Mouse (Mus musculus) erythroblast, embryonic 14.5 days (primary cell): ENCODE data around the gene Fxn. TPM values are rescaled to one million over a fixed set of nuclear protein-coding genes. Genes with fewer than 3 reads are reported as not detected.
"Not testable (repeated sequence)": the region's sequence is repeated elsewhere in the genome, so short reads cannot be mapped to it uniquely, and the experiment has no call there.

Experiments used
- H3K27me3 ChIP-seq: 2 replicates; pipeline ENCODE4 v1.6.1; 2012; ENCODE audit warnings: inconsistent platforms; ENCODE audit not compliant: control insufficient read depth
- H3K36me3 ChIP-seq: 2 replicates; pipeline ENCODE4 v1.6.1; 2012; ENCODE audit warnings: mild to moderate bottlenecking, inconsistent platforms; ENCODE audit not compliant: control insufficient read depth
- H3K4me1 ChIP-seq: 2 replicates; pipeline ENCODE4 v1.6.1; 2012; ENCODE audit warnings: inconsistent platforms; ENCODE audit not compliant: control insufficient read depth
- H3K4me3 ChIP-seq: replicated peaks from 2 replicates; pipeline ENCODE3; 2012; ENCODE audit warnings: moderate library complexity, mild to moderate bottlenecking, inconsistent platforms
- H3K9me3 ChIP-seq: 2 replicates; pipeline ENCODE4 v1.6.1; 2012; ENCODE audit warnings: low read length, inconsistent platforms, mixed read lengths; ENCODE audit not compliant: control insufficient read depth
- GATA1 ChIP-seq: IDR thresholded peaks from 2 replicates; pipeline ENCODE4 v1.6.1; 2012; ENCODE audit warnings: low read length, inconsistent platforms, mixed read lengths
- TAL1 ChIP-seq: IDR thresholded peaks from 3 replicates; pipeline ENCODE4 v1.6.1; 2012; ENCODE audit warnings: low read length, inconsistent platforms, mixed read lengths
- polyA plus RNA-seq: library from polyadenylated mRNA; stranded (reverse); fragments of >175 nt; gene quantifications from 2 replicates; pipeline ENCODE4 v1.2.3, GENCODE M21; 2012

The Fxn gene
- polyA plus RNA-seq, 1 experiment = 17.5 TPM

GRCm38 (mm10) chr19:24258368-24258767 lies 22.0 kb downstream of the Fxn start:
- TF ChIP-seq TAL1 = no peak
- no peak for TF ChIP-seq GATA1
- Histone ChIP-seq H3K9me3 (no peaks in the 10 kb centered on the region), H3K36me3 (peaks cover 54% of the 10 kb centered on the region), H3K27me3 (no peaks in the 10 kb centered on the region), H3K4me1 (no peaks in the 10 kb centered on the region), H3K4me3 (no peak overlapping the region)

GRCm38 (mm10) chr19:24257962-24258361 lies 22.4 kb downstream of the Fxn start:
- Histone ChIP-seq H3K4me3 (no peak overlapping the region), H3K9me3 (no peaks in the 10 kb centered on the region), H3K27me3 (peaks cover 2% of the 10 kb centered on the region; the same call in 1 of the 2 replicates), H3K36me3 (peaks cover 51% of the 10 kb centered on the region), H3K4me1 (no peaks in the 10 kb centered on the region)
- TF ChIP-seq GATA1 (no peak), TAL1 (no peak)

- peaks cover 3% of the 10 kb centered on the region for H3K27me3 ChIP-seq
- peaks cover 9% of the 10 kb centered on the region for H3K36me3 ChIP-seq
- TF ChIP-seq GATA1 (no peak), TAL1 (no peak)
- H3K4me1 ChIP-seq = no peaks in the 10 kb centered on the region
- H3K9me3 ChIP-seq = no peaks in the 10 kb centered on the region
- H3K4me3 ChIP-seq = no peak overlapping the region
Observed at GRCm38 (mm10) chr19:24253657-24254260, 26.6 kb downstream of the Fxn start.

GRCm38 (mm10) chr19:24251869-24252268 lies 28.5 kb downstream of the Fxn start:
- no peaks in the 10 kb centered on the region for H3K36me3 ChIP-seq
- H3K4me3 ChIP-seq = no peak overlapping the region
- H3K27me3 ChIP-seq = peaks cover 3% of the 10 kb centered on the region
- H3K4me1 ChIP-seq = no peaks in the 10 kb centered on the region
- no peak for TF ChIP-seq TAL1
- TF ChIP-seq GATA1 = no peak
- no peaks in the 10 kb centered on the region for H3K9me3 ChIP-seq

- TF ChIP-seq GATA1 = no peak
- no peak for TF ChIP-seq TAL1
- no peak overlapping the region for H3K4me3 ChIP-seq
- H3K36me3 ChIP-seq = no peaks in the 10 kb centered on the region
- H3K27me3 ChIP-seq = no peaks in the 10 kb centered on the region; the same call in 1 of the 2 replicates
- H3K9me3 ChIP-seq = no peaks in the 10 kb centered on the region
- H3K4me1 ChIP-seq = no peaks in the 10 kb centered on the region
Observed at GRCm38 (mm10) chr19:24243340-24243739, 37.1 kb downstream of the Fxn start.

- no peak overlapping the region for H3K4me3 ChIP-seq
- no peaks in the 10 kb centered on the region for H3K4me1 ChIP-seq
- no peak for TF ChIP-seq GATA1
- TF ChIP-seq TAL1 = no peak
- H3K27me3 ChIP-seq = no peaks in the 10 kb centered on the region; the same call in 1 of the 2 replicates
- no peaks in the 10 kb centered on the region for H3K9me3 ChIP-seq
- no peaks in the 10 kb centered on the region for H3K36me3 ChIP-seq
Observed at GRCm38 (mm10) chr19:24241799-24242546, 38.4 kb downstream of the Fxn start.

GRCm38 (mm10) chr19:24241271-24241670 lies 39.1 kb downstream of the Fxn start:
- H3K9me3 ChIP-seq = no peaks in the 10 kb centered on the region
- H3K36me3 ChIP-seq = no peaks in the 10 kb centered on the region
- no peaks in the 10 kb centered on the region for H3K4me1 ChIP-seq
- H3K4me3 ChIP-seq = no peak overlapping the region
- no peaks in the 10 kb centered on the region; the same call in 1 of the 2 replicates for H3K27me3 ChIP-seq
- TF ChIP-seq TAL1 (no peak), GATA1 (no peak)

- H3K4me1 ChIP-seq = no peaks in the 10 kb centered on the region
- no peaks in the 10 kb centered on the region for H3K36me3 ChIP-seq
- H3K27me3 ChIP-seq = no peaks in the 10 kb centered on the region; the same call in 1 of the 2 replicates
- TF ChIP-seq GATA1 = no peak
- TF ChIP-seq TAL1 = no peak
- no peaks in the 10 kb centered on the region for H3K9me3 ChIP-seq
- no peak overlapping the region for H3K4me3 ChIP-seq
Observed at GRCm38 (mm10) chr19:24238011-24238410, 42.4 kb downstream of the Fxn start.

GRCm38 (mm10) chr19:24232356-24232755 lies 48.0 kb downstream of the Fxn start:
- H3K4me3 ChIP-seq, H3K4me1 ChIP-seq, H3K36me3 ChIP-seq, H3K27me3 ChIP-seq, H3K9me3 ChIP-seq: not testable (repeated sequence)
